Mouse (Mus musculus) ES-Bruce4 (cell line): ENCODE data around the gene Akap6. TPM values are rescaled to one million over a fixed set of nuclear protein-coding genes. Genes with fewer than 3 reads are reported as not detected.

Experiments
- H3K27ac ChIP-seq: 2 replicates; pipeline ENCODE4 v1.5.1; 2012; ENCODE audit warnings: low read length, inconsistent platforms; ENCODE audit not compliant: insufficient read depth
- H3K27me3 ChIP-seq: 2 replicates; pipeline ENCODE4 v1.6.1; 2012; ENCODE audit warnings: mild to moderate bottlenecking, low read length, inconsistent platforms; ENCODE audit not compliant: control insufficient read depth, poor library complexity, insufficient read depth, severe bottlenecking
- H3K36me3 ChIP-seq: 2 replicates; pipeline ENCODE4 v1.6.1; 2012; ENCODE audit warnings: inconsistent platforms, mild to moderate bottlenecking, low read length, moderate library complexity; ENCODE audit not compliant: control insufficient read depth, poor library complexity, insufficient read depth, severe bottlenecking
- H3K4me1 ChIP-seq: one replicate; pipeline ENCODE4 v1.8.1; 2011; ENCODE audit warnings: low read length; ENCODE audit not compliant: control insufficient read depth, insufficient read depth
- H3K4me3 ChIP-seq: 2 replicates; pipeline ENCODE4 v1.5.1; 2011; ENCODE audit warnings: low read depth, mild to moderate bottlenecking, low read length
- H3K9ac ChIP-seq: 2 replicates; pipeline ENCODE4 v1.6.1; 2012; ENCODE audit warnings: low read depth, mild to moderate bottlenecking, inconsistent platforms; ENCODE audit not compliant: poor library complexity, severe bottlenecking
- H3K9me3 ChIP-seq: replicated peaks from 2 replicates; pipeline ENCODE4 v1.6.1; 2012; ENCODE audit warnings: mild to moderate bottlenecking, low read length, inconsistent platforms; ENCODE audit not compliant: control insufficient read depth, poor library complexity, insufficient read depth, severe bottlenecking
- CTCF ChIP-seq: IDR thresholded peaks from one replicate; pipeline ENCODE4 v1.8.1; 2011; ENCODE audit warnings: low read depth, low read length
- EP300 ChIP-seq: IDR thresholded peaks from 2 replicates; pipeline ENCODE4 v1.6.1; 2011; ENCODE audit warnings: low read depth, low read length; ENCODE audit not compliant: insufficient read depth
- POLR2A ChIP-seq: IDR thresholded peaks from one replicate; pipeline ENCODE4 v1.8.1; 2011; ENCODE audit warnings: low read length; ENCODE audit not compliant: insufficient read depth
- polyA plus RNA-seq: library from polyadenylated mRNA; stranded (reverse); fragments of >200 nt; gene quantifications from 2 replicates; pipeline ENCODE4 v1.2.4, GENCODE M21; 2011; ENCODE audit warnings: low read depth; ENCODE audit not compliant: missing spikeins, insufficient read depth, insufficient read length

Akap6 gene
- polyA plus RNA-seq, 1 experiment = 0.06 TPM

DNA sequence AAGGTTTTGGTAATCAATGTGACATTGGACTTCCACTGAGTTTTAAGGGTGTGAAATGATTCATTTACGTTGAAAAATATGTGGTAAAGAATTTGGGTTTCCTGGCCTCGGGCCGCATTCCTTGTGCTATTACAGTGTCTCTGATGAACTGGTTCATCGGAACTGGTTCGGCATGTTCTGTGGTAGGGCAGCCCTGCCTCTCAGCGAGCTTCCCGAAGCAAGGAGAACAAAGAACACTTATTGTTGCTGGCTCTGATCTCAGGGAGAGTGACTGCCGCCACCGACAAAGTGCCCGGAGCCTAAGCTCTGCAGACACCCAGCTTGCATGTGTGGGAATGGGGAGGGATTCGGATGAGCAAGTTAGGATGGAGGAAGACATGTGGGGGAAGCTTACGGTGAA is 50.8 kb downstream of the Akap6 start:
- H3K27ac ChIP-seq = no peak overlapping the region
- no peak for TF ChIP-seq CTCF
- TF ChIP-seq EP300 = no peak
- TF ChIP-seq POLR2A = no peak
- H3K27me3 ChIP-seq = no peaks in the 10 kb centered on the region
- no peaks in the 10 kb centered on the region for H3K9me3 ChIP-seq
- H3K36me3 ChIP-seq = no peaks in the 10 kb centered on the region
- H3K9ac ChIP-seq = no peak overlapping the region
- H3K4me3 ChIP-seq = no peak overlapping the region
- H3K4me1 ChIP-seq = peaks cover 2% of the 10 kb centered on the region

DNA sequence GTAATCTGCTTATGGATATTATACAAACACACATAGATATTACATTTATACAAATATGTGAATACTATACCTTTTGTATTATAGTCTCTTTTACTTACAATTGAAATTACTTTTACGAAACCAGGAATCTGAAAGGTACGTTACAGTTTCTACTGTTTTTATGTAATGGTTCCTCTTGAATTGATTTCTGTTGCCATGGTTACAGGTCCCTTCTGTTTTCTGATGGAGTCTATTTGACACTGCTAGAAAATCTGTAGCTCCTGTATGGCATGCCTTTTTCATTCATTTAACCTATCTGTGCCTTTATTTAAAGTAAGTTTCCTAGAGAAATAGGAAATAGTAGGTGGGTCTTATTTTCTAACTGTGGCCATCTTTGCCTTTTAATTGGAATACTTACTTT is 56.5 kb downstream of the Akap6 start:
- no peak overlapping the region for H3K27ac ChIP-seq
- H3K9me3 ChIP-seq = no peaks in the 10 kb centered on the region
- no peak overlapping the region for H3K9ac ChIP-seq
- H3K4me1 ChIP-seq = no peaks in the 10 kb centered on the region
- no peaks in the 10 kb centered on the region for H3K27me3 ChIP-seq
- no peak overlapping the region for H3K4me3 ChIP-seq
- no peaks in the 10 kb centered on the region for H3K36me3 ChIP-seq
- no peak for TF ChIP-seq POLR2A
- TF ChIP-seq EP300 = no peak
- TF ChIP-seq CTCF = no peak

- Histone ChIP-seq H3K9ac (no peak overlapping the region), H3K27me3 (no peaks in the 10 kb centered on the region), H3K36me3 (no peaks in the 10 kb centered on the region), H3K9me3 (no peaks in the 10 kb centered on the region), H3K4me3 (no peak overlapping the region), H3K4me1 (no peaks in the 10 kb centered on the region), H3K27ac (no peak overlapping the region)
- no peak for TF ChIP-seq EP300
- TF ChIP-seq CTCF = no peak
- TF ChIP-seq POLR2A = no peak
Observed at GRCm38 (mm10) chr12:52757881-52758280, 58.7 kb downstream of the Akap6 start.

GRCm38 (mm10) chr12:52764046-52764445 is 64.9 kb downstream of the Akap6 start:
- Histone ChIP-seq H3K27ac (no peak overlapping the region), H3K36me3 (no peaks in the 10 kb centered on the region), H3K4me1 (no peaks in the 10 kb centered on the region), H3K9me3 (no peaks in the 10 kb centered on the region), H3K4me3 (no peak overlapping the region), H3K9ac (no peak overlapping the region), H3K27me3 (no peaks in the 10 kb centered on the region; the same call in 1 of the 2 replicates)
- TF ChIP-seq CTCF (no peak), EP300 (no peak), POLR2A (no peak)

GRCm38 (mm10) chr12:52764810-52765209 is 65.6 kb downstream of the Akap6 start:
- Histone ChIP-seq H3K9me3 (no peaks in the 10 kb centered on the region), H3K4me1 (no peaks in the 10 kb centered on the region), H3K36me3 (no peaks in the 10 kb centered on the region), H3K9ac (no peak overlapping the region), H3K4me3 (no peak overlapping the region), H3K27ac (no peak overlapping the region), H3K27me3 (no peaks in the 10 kb centered on the region; the same call in 1 of the 2 replicates)
- TF ChIP-seq EP300 (no peak), CTCF (no peak)

DNA sequence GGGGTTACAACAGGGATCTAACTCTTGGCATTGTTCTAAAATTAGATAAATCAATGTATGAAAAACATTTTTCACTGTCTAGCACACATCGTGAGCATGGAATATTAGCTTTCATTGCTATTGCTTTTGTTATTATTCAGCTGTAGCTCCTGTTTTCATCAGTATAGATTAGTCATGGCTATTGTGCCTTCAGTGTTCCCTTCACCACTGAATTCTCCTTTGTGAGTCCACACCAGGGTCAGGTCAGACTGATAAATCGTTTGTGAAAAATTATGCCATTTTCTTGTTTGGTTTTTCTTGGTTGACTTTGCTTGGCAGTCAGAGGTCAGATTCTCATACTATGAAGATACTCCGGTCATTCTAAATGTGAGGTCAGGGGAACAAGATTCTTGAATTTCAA is 70.4 kb downstream of the Akap6 start:
- H3K4me3 ChIP-seq = no peak overlapping the region
- no peaks in the 10 kb centered on the region for H3K36me3 ChIP-seq
- no peaks in the 10 kb centered on the region for H3K4me1 ChIP-seq
- H3K27ac ChIP-seq = no peak overlapping the region
- no peaks in the 10 kb centered on the region for H3K9me3 ChIP-seq
- H3K9ac ChIP-seq = no peak overlapping the region
- H3K27me3 ChIP-seq = no peaks in the 10 kb centered on the region; the same call in 1 of the 2 replicates
- TF ChIP-seq EP300 = no peak
- TF ChIP-seq CTCF = no peak
- no peak for TF ChIP-seq POLR2A
